Mouse (Mus musculus) cortical plate, adult 2 months (tissue): ENCODE results near the gene Tfb1m.

Experiments
- CTCF ChIP-seq: fragments of 200-500 bp; IDR thresholded peaks from 2 replicates; pipeline ENCODE4 v1.5.1; 2011; ENCODE audit warnings: mild to moderate bottlenecking, control low read depth, low read length; ENCODE audit not compliant: insufficient read depth; ENCODE audit errors: extremely low read depth
- POLR2A ChIP-seq: fragments of 200-500 bp; IDR thresholded peaks from 2 replicates; pipeline ENCODE4 v1.6.1; 2011; ENCODE audit warnings: mild to moderate bottlenecking, low read length, control low read depth; ENCODE audit not compliant: insufficient read depth; ENCODE audit errors: extremely low read depth

DNA sequence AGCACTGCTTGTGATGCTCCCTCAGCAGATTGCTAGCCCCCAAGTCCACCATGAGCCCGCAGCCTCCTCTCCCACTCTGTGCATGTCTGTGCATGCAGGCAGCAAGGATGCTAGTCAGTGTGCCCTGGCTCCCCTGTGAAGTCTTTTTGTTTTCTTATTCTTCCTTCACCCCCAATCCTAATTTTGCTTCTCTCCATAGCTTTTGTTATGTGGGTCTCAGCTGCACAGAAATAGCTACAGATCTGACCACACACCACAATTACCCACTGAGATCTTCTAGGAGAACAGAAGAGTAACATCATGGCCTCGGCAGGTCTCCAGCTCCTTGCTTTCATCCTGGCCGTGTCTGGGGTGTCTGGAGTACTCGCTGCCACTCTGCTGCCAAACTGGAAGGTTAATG, 25.3 kb downstream of the Tfb1m start, which contains the start of gene Cldn20:
- TF ChIP-seq CTCF (no peak), POLR2A (no peak)
